Mouse (Mus musculus) c-Kit-positive CD71-positive TER-119-negative erythroid progenitor cells, embryonic 14.5 days (primary cell): ENCODE results near the gene Pard3b.
A peak's percentile ranks its signal among the peaks of the same experiment; 100 is the strongest.

Experiments used
- DNase-seq: peaks from one replicate; pipeline ENCODE4 v3.0.0-alpha.2; 2013; ENCODE audit warnings: low read depth

The Pard3b gene

GRCm38 (mm10) chr1:61751008-61751407, 112.4 kb downstream of the Pard3b start:
- DNase-seq: no peak

- no peak for DNase-seq
These were observed 118.1 kb downstream of the Pard3b start for GRCm38 (mm10) chr1:61756771-61757170.

- peak; percentile 13 for DNase-seq
These were observed 132.6 kb downstream of the Pard3b start for GRCm38 (mm10) chr1:61771213-61771612.

GRCm38 (mm10) chr1:61778731-61779130, 140.1 kb downstream of the Pard3b start:
- DNase-seq: no peak

GRCm38 (mm10) chr1:61779906-61780305, 141.3 kb downstream of the Pard3b start:
- no peak for DNase-seq

GRCm38 (mm10) chr1:61796296-61796695, 157.7 kb downstream of the Pard3b start:
- no peak for DNase-seq

- DNase-seq: no peak
These were observed 181.6 kb downstream of the Pard3b start for GRCm38 (mm10) chr1:61820213-61820612.

- DNase-seq: no peak
These were observed 187.1 kb downstream of the Pard3b start for GRCm38 (mm10) chr1:61825560-61826191.

GRCm38 (mm10) chr1:61837006-61837544, 198.5 kb downstream of the Pard3b start:
- DNase-seq: no peak

- DNase-seq: no peak
These were observed 208.0 kb downstream of the Pard3b start for GRCm38 (mm10) chr1:61846606-61847005.

GRCm38 (mm10) chr1:61849029-61849714, 210.5 kb downstream of the Pard3b start:
- DNase-seq: no peak

GRCm38 (mm10) chr1:61850471-61850870, 211.8 kb downstream of the Pard3b start:
- DNase-seq: no peak

GRCm38 (mm10) chr1:61851176-61851575, 212.6 kb downstream of the Pard3b start:
- DNase-seq: no peak

- DNase-seq: no peak
These were observed 228.9 kb downstream of the Pard3b start for GRCm38 (mm10) chr1:61867286-61868082.

- no peak for DNase-seq
These were observed 236.3 kb downstream of the Pard3b start for GRCm38 (mm10) chr1:61874875-61875274.

GRCm38 (mm10) chr1:61879706-61880470, 241.3 kb downstream of the Pard3b start:
- DNase-seq: no peak

GRCm38 (mm10) chr1:61896048-61896447, 257.4 kb downstream of the Pard3b start:
- DNase-seq: no peak

GRCm38 (mm10) chr1:61903271-61904007, 264.8 kb downstream of the Pard3b start:
- DNase-seq: no peak

- no peak for DNase-seq
These were observed 265.4 kb downstream of the Pard3b start for GRCm38 (mm10) chr1:61904036-61904435.

- DNase-seq: no peak
These were observed 274.3 kb downstream of the Pard3b start for GRCm38 (mm10) chr1:61912931-61913330.

GRCm38 (mm10) chr1:61924958-61925357, 286.3 kb downstream of the Pard3b start:
- DNase-seq: no peak
